ENCODE assay signal across 8 mouse cellular contexts in genomic region chr17:24632813-24633449, GRCm38 (mm10). TPM values are rescaled to one million over a fixed set of nuclear protein-coding genes. Genes with fewer than 3 reads are reported as not detected.
DNase-seq lines count a peak whose midpoint lies in the region; ATAC-seq and TF ChIP-seq lines count a peak whose summit lies in the region.

No protein-coding gene starts in this region.

- H3K9me3 ChIP-seq in neural tube, embryonic 11.5 days (ENCODE audit: control insufficient read depth, low read length), result no peaks in the 10 kb centered on the region
- H3K9me3 ChIP-seq in embryonic facial prominence, embryonic 13.5 days, result no peaks in the 10 kb centered on the region
- H3K9me3 ChIP-seq in heart, embryonic 10.5 days, result no peaks in the 10 kb centered on the region
- H3K9me3 ChIP-seq in kidney, embryonic 14.5 days (ENCODE audit: control insufficient read depth, low read length), result no peaks in the 10 kb centered on the region
- H3K9me3 ChIP-seq in stomach, postnatal 0 days (ENCODE audit: control insufficient read depth, low read length), result no peaks in the 10 kb centered on the region

- WGBS in neural tube, embryonic 11.5 days, result 15% methylated on average over 22 of the region's 22 CpGs
- whole genome bisulfite sequencing in embryonic facial prominence, embryonic 13.5 days, result 11% methylated on average over 22 of the region's 22 CpGs
- WGBS in heart, embryonic 10.5 days, result 9% methylated on average over 22 of the region's 22 CpGs
- 11% methylated on average over 22 of the region's 22 CpGs for WGBS in kidney, embryonic 14.5 days
- WGBS in stomach, postnatal 0 days, result 5% methylated on average over 21 of the region's 22 CpGs

- no peak for TF ChIP-seq CTCF in stomach, postnatal 0 days (IDR thresholded peaks at IDR 0.05; ENCODE audit: low read depth)

- H3K9ac ChIP-seq in neural tube, embryonic 11.5 days (ENCODE audit: low read length), result peak overlapping the region; percentile 76
- H3K9ac ChIP-seq in embryonic facial prominence, embryonic 13.5 days, result peak overlapping the region; percentile 87
- H3K9ac ChIP-seq in kidney, embryonic 14.5 days (ENCODE audit: low read depth, low read length), result peak overlapping the region; percentile 63
- H3K9ac ChIP-seq in stomach, postnatal 0 days (ENCODE audit: low read length), result peak overlapping the region; percentile 78

- H3K4me1 ChIP-seq in neural tube, embryonic 11.5 days (ENCODE audit: control insufficient read depth, insufficient read depth, low read length), result peaks cover 3% of the 10 kb centered on the region; the same call in 1 of the 2 replicates
- H3K4me1 ChIP-seq in embryonic facial prominence, embryonic 13.5 days, result peaks cover 19% of the 10 kb centered on the region
- peaks cover 42% of the 10 kb centered on the region for H3K4me1 ChIP-seq in heart, embryonic 10.5 days
- peaks cover 13% of the 10 kb centered on the region for H3K4me1 ChIP-seq in kidney, embryonic 14.5 days (ENCODE audit: control insufficient read depth, insufficient read depth, low read length)
- peaks cover 3% of the 10 kb centered on the region; the same call in 1 of the 2 replicates for H3K4me1 ChIP-seq in stomach, postnatal 0 days (replicated peaks; ENCODE audit: control insufficient read depth, insufficient read depth)

- ATAC-seq in neural tube, embryonic 11.5 days (ENCODE audit: insufficient read depth, low FRiP score, low TSS enrichment), result peak; percentile 21; the same call in 1 of the 2 replicates
- peak; percentile 27; the same call in 1 of the 2 replicates for ATAC-seq in embryonic facial prominence, embryonic 13.5 days (ENCODE audit: insufficient number of reproducible peaks, insufficient read depth, low FRiP score, low TSS enrichment, low read depth)
- peak; percentile 32; the same call in 1 of the 2 replicates for ATAC-seq in kidney, embryonic 14.5 days (ENCODE audit: low FRiP score, low TSS enrichment)
- peak; percentile 52 for ATAC-seq in stomach, postnatal 0 days (ENCODE audit: low FRiP score, low TSS enrichment)

- H3K4me2 ChIP-seq in neural tube, embryonic 11.5 days (ENCODE audit: low read depth), result peak overlapping the region; percentile 60
- peak overlapping the region; percentile 92 for H3K4me2 ChIP-seq in embryonic facial prominence, embryonic 13.5 days
- H3K4me2 ChIP-seq in kidney, embryonic 14.5 days (replicated peaks; ENCODE audit: low read depth, low read length), result peak overlapping the region; percentile 50
- H3K4me2 ChIP-seq in stomach, postnatal 0 days (replicated peaks; ENCODE audit: low read depth), result peak overlapping the region; percentile 89

- peaks cover 4% of the 10 kb centered on the region for H3K36me3 ChIP-seq in neural tube, embryonic 11.5 days (ENCODE audit: control insufficient read depth, insufficient read depth, low read length)
- peaks cover 46% of the 10 kb centered on the region for H3K36me3 ChIP-seq in embryonic facial prominence, embryonic 13.5 days
- H3K36me3 ChIP-seq in heart, embryonic 10.5 days, result peaks cover 31% of the 10 kb centered on the region
- H3K36me3 ChIP-seq in kidney, embryonic 14.5 days (ENCODE audit: control insufficient read depth, insufficient read depth, low read length), result peaks cover 27% of the 10 kb centered on the region
- peaks cover 8% of the 10 kb centered on the region; the same call in 1 of the 2 replicates for H3K36me3 ChIP-seq in stomach, postnatal 0 days (ENCODE audit: control insufficient read depth, insufficient read depth, low read length)

- no peaks in the 10 kb centered on the region for H3K27me3 ChIP-seq in neural tube, embryonic 11.5 days (ENCODE audit: control insufficient read depth, insufficient read depth, low read length)
- H3K27me3 ChIP-seq in embryonic facial prominence, embryonic 13.5 days, result no peaks in the 10 kb centered on the region
- H3K27me3 ChIP-seq in heart, embryonic 10.5 days (ENCODE audit: insufficient read depth, poor library complexity, severe bottlenecking), result peaks cover 33% of the 10 kb centered on the region
- no peaks in the 10 kb centered on the region for H3K27me3 ChIP-seq in kidney, embryonic 14.5 days (ENCODE audit: control insufficient read depth, insufficient read depth, low read length)
- no peaks in the 10 kb centered on the region for H3K27me3 ChIP-seq in stomach, postnatal 0 days (ENCODE audit: control insufficient read depth, insufficient read depth, low read length)

- TF ChIP-seq EP300 in stomach, postnatal 0 days (optimal IDR thresholded peaks at IDR 0.05), result no peak

- peak overlapping the region; percentile 57 for H3K4me3 ChIP-seq in neural tube, embryonic 11.5 days (ENCODE audit: low read depth, low read length)
- peak overlapping the region; percentile 70 for H3K4me3 ChIP-seq in embryonic facial prominence, embryonic 13.5 days
- H3K4me3 ChIP-seq in heart, embryonic 10.5 days, result peak overlapping the region; percentile 75
- H3K4me3 ChIP-seq in kidney, embryonic 14.5 days (ENCODE audit: low read length), result peak overlapping the region; percentile 58
- peak overlapping the region; percentile 68 for H3K4me3 ChIP-seq in stomach, postnatal 0 days (ENCODE audit: low read depth, low read length)

- DNase-seq in neural tube, embryonic 11.5 days (ENCODE audit: low spot score), result no peak
- no peak for DNase-seq in neural tube, embryonic 10.5 days (ENCODE audit: extremely low spot score, low spot score)
- no peak for DNase-seq in heart, embryonic 10.5 days (ENCODE audit: low spot score)
- DNase-seq in lung, postnatal 10 days, result peak; percentile 92
- DNase-seq in stomach, postnatal 0 days (ENCODE audit: low spot score), result peak; percentile 70
- DNase-seq in thymus, postnatal 0 days (ENCODE audit: low spot score), result no peak

- peak overlapping the region; percentile 45; the same call in 1 of the 2 replicates for H3K27ac ChIP-seq in neural tube, embryonic 11.5 days (ENCODE audit: low read depth, low read length)
- H3K27ac ChIP-seq in embryonic facial prominence, embryonic 13.5 days, result peak overlapping the region; percentile 96
- H3K27ac ChIP-seq in heart, embryonic 10.5 days, result peak overlapping the region; percentile 90
- H3K27ac ChIP-seq in kidney, embryonic 14.5 days (ENCODE audit: low read depth, low read length), result peak overlapping the region; percentile 75
- H3K27ac ChIP-seq in stomach, postnatal 0 days (replicated peaks), result peak overlapping the region; percentile 96

RNA-seq across cellular contexts. Expression of gene Nthl1, which starts 0.5 kb away (rescaled TPM):
- polyA plus RNA-seq in neural tube, embryonic 11.5 days (2014; fragmentation: Nextera tagmentation; extraction: Ambion mirVana), result 13.8 and 15.7 TPM in 2 replicates
- 24.2 TPM in 2 replicates for polyA plus RNA-seq in embryonic facial prominence, embryonic 13.5 days (2015; fragmentation: Nextera tagmentation; extraction: Ambion mirVana)
- 15.0 and 19.8 TPM in 2 replicates for polyA plus RNA-seq in heart, embryonic 10.5 days (2016; fragmentation: Nextera tagmentation; extraction: Ambion mirVana)
- polyA plus RNA-seq in kidney, embryonic 14.5 days (2014; fragmentation: Nextera tagmentation; extraction: Ambion mirVana), result 14.2 and 17.0 TPM in 2 replicates
- 8.0 and 8.4 TPM in 2 replicates for polyA plus RNA-seq in stomach, postnatal 0 days (2015; fragmentation: Nextera tagmentation; extraction: Ambion mirVana)
- 8.2 and 10.4 TPM in 2 replicates for polyA plus RNA-seq in thymus, postnatal 0 days (2015; fragmentation: Nextera tagmentation; extraction: Ambion mirVana)

RNA-seq across cellular contexts. Expression of gene Tsc2, which starts 0.5 kb away (rescaled TPM):
- 61.9 and 69.2 TPM in 2 replicates for polyA plus RNA-seq in neural tube, embryonic 11.5 days (2014; fragmentation: Nextera tagmentation; extraction: Ambion mirVana)
- 60.9 and 69.9 TPM in 2 replicates for polyA plus RNA-seq in embryonic facial prominence, embryonic 13.5 days (2015; fragmentation: Nextera tagmentation; extraction: Ambion mirVana)
- polyA plus RNA-seq in heart, embryonic 10.5 days (2016; fragmentation: Nextera tagmentation; extraction: Ambion mirVana), result 56.9 and 66.4 TPM in 2 replicates
- 48.3 and 55.4 TPM in 2 replicates for polyA plus RNA-seq in kidney, embryonic 14.5 days (2014; fragmentation: Nextera tagmentation; extraction: Ambion mirVana)
- 36.2 and 37.0 TPM in 2 replicates for polyA plus RNA-seq in stomach, postnatal 0 days (2015; fragmentation: Nextera tagmentation; extraction: Ambion mirVana)
- 25.0 and 26.0 TPM in 2 replicates for polyA plus RNA-seq in thymus, postnatal 0 days (2015; fragmentation: Nextera tagmentation; extraction: Ambion mirVana)

RNA-seq across cellular contexts. Expression of gene Slc9a3r2, which starts 17.2 kb away (rescaled TPM):
- polyA plus RNA-seq in neural tube, embryonic 11.5 days (2014; fragmentation: Nextera tagmentation; extraction: Ambion mirVana), result 36.7 and 38.8 TPM in 2 replicates
- 50.2 and 50.4 TPM in 2 replicates for polyA plus RNA-seq in embryonic facial prominence, embryonic 13.5 days (2015; fragmentation: Nextera tagmentation; extraction: Ambion mirVana)
- 51.5 and 51.9 TPM in 2 replicates for polyA plus RNA-seq in heart, embryonic 10.5 days (2016; fragmentation: Nextera tagmentation; extraction: Ambion mirVana)
- polyA plus RNA-seq in kidney, embryonic 14.5 days (2014; fragmentation: Nextera tagmentation; extraction: Ambion mirVana), result 86.1 and 95.5 TPM in 2 replicates
- 37.9 and 38.0 TPM in 2 replicates for polyA plus RNA-seq in stomach, postnatal 0 days (2015; fragmentation: Nextera tagmentation; extraction: Ambion mirVana)
- 11.3 and 11.9 TPM in 2 replicates for polyA plus RNA-seq in thymus, postnatal 0 days (2015; fragmentation: Nextera tagmentation; extraction: Ambion mirVana)

RNA-seq across cellular contexts. Expression of gene Npw, which starts 25.3 kb away (rescaled TPM):
- not detected in 2 replicates for polyA plus RNA-seq in neural tube, embryonic 11.5 days (2014; fragmentation: Nextera tagmentation; extraction: Ambion mirVana)
- polyA plus RNA-seq in embryonic facial prominence, embryonic 13.5 days (2015; fragmentation: Nextera tagmentation; extraction: Ambion mirVana), result 0.74 and 1.2 TPM in 2 replicates
- polyA plus RNA-seq in heart, embryonic 10.5 days (2016; fragmentation: Nextera tagmentation; extraction: Ambion mirVana), result 0.28 TPM in 1 of 2 replicates, not detected in the other
- 0.66 TPM in 1 of 2 replicates, not detected in the other for polyA plus RNA-seq in kidney, embryonic 14.5 days (2014; fragmentation: Nextera tagmentation; extraction: Ambion mirVana)
- 1.2 and 1.8 TPM in 2 replicates for polyA plus RNA-seq in stomach, postnatal 0 days (2015; fragmentation: Nextera tagmentation; extraction: Ambion mirVana)
- polyA plus RNA-seq in thymus, postnatal 0 days (2015; fragmentation: Nextera tagmentation; extraction: Ambion mirVana), result 0.21 TPM in 1 of 2 replicates, not detected in the other

RNA-seq across cellular contexts. Expression of gene Zfp598, which starts 36.6 kb away (rescaled TPM):
- polyA plus RNA-seq in neural tube, embryonic 11.5 days (2014; fragmentation: Nextera tagmentation; extraction: Ambion mirVana), result 31.8 and 35.7 TPM in 2 replicates
- polyA plus RNA-seq in embryonic facial prominence, embryonic 13.5 days (2015; fragmentation: Nextera tagmentation; extraction: Ambion mirVana), result 21.4 and 22.1 TPM in 2 replicates
- polyA plus RNA-seq in heart, embryonic 10.5 days (2016; fragmentation: Nextera tagmentation; extraction: Ambion mirVana), result 22.3 and 26.2 TPM in 2 replicates
- 25.3 and 34.4 TPM in 2 replicates for polyA plus RNA-seq in kidney, embryonic 14.5 days (2014; fragmentation: Nextera tagmentation; extraction: Ambion mirVana)
- polyA plus RNA-seq in stomach, postnatal 0 days (2015; fragmentation: Nextera tagmentation; extraction: Ambion mirVana), result 9.7 and 12.4 TPM in 2 replicates
- 11.6 and 14.5 TPM in 2 replicates for polyA plus RNA-seq in thymus, postnatal 0 days (2015; fragmentation: Nextera tagmentation; extraction: Ambion mirVana)

Comparison
In these comparisons a context has a peak if more than half of its experiments do, and no peak if none do; other contexts are left out.
1. DNase-seq: peak in lung, postnatal 10 days (single experiment) and stomach, postnatal 0 days (single experiment); none in neural tube, embryonic 11.5 days (single experiment), neural tube, embryonic 10.5 days (single experiment), heart, embryonic 10.5 days (single experiment) and thymus, postnatal 0 days (single experiment).
2. H3K27ac ChIP-seq: peak in every context shown above with its lines; median percentile 96 in embryonic facial prominence, embryonic 13.5 days; 96 in stomach, postnatal 0 days; 90 in heart, embryonic 10.5 days; 75 in kidney, embryonic 14.5 days; 45 in neural tube, embryonic 11.5 days.
3. Peak in every context shown above with its lines, with median percentiles within 50 percentile points of each other: ATAC-seq, H3K4me2 ChIP-seq, H3K4me3 ChIP-seq and H3K9ac ChIP-seq.